Mouse (Mus musculus) urinary bladder, postnatal 14 days (tissue): ENCODE data around the gene Hscb.

ENCODE experiments used
- DNase-seq: peaks from one replicate; pipeline ENCODE4 v3.0.0; 2021; ENCODE audit warnings: low spot score

The Hscb gene

DNA sequence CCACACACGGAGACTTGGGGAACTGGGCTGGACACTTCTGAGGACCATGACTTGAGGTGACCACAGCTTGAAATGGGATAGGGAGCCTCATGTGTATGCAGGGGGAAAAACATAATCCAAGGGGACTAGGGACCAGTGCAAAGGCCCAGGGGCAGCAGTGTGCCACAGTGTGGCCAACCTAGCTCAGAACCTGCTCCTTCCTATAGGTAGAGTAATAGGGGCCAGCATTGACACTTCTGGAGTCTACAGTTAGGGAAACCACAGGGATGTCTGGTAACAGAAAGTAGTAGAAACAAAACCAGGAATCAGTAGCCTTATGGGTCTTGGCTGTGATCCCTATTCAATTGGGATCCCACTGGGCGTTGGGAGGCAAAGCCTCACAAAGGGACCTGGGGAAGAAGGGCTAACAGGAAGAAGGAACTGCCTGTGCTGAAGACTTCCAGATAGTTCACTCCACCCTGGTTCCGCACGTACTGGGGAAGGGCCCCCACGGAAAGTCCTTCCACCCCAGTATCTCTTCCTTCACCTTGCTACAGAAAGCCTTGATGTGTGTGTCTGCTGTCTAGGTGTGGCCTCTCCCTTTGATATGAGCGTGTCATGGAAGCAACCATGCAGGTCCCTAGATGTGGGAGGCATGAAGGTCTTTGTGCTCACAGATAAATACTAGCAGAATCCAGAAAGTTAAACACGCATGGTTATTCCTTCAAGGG, 57.9 kb downstream of the Hscb start:
- no peak for DNase-seq

DNA sequence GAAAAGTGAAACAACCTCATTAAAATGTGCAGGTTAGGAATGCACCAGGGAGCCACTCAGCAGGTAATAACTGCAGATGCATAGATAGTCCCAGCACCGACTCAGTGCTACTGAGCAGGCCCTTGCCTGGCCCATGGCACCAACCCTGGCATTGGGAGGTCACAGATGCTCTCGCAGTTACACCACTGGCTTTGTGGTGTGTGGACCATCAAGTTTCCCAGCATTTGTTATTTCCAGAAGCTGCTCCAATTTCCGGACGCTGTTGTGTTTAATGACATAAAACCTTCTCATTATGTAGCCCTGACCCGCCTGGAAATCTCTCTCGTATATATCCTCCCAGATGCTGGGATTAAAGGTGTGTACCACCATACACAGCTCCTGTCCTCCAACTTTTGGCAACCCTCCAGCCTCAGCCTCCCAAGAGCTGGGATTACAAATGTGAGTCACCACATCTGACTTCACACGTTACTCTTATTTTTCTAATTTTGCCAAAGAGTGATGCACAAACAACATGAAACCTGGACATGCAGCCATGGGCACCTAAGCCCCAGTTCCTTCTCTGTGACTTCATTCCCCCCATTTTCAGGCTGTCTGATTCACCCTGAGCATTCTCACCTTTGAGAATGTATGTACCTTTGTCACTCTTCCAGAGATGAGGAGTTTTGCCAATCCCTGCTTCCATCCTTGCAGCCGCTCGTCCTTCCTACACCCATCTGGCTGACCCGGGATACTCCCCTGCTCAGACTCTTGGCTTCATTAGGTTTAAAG, 58.6 kb downstream of the Hscb start:
- DNase-seq: no peak

DNA sequence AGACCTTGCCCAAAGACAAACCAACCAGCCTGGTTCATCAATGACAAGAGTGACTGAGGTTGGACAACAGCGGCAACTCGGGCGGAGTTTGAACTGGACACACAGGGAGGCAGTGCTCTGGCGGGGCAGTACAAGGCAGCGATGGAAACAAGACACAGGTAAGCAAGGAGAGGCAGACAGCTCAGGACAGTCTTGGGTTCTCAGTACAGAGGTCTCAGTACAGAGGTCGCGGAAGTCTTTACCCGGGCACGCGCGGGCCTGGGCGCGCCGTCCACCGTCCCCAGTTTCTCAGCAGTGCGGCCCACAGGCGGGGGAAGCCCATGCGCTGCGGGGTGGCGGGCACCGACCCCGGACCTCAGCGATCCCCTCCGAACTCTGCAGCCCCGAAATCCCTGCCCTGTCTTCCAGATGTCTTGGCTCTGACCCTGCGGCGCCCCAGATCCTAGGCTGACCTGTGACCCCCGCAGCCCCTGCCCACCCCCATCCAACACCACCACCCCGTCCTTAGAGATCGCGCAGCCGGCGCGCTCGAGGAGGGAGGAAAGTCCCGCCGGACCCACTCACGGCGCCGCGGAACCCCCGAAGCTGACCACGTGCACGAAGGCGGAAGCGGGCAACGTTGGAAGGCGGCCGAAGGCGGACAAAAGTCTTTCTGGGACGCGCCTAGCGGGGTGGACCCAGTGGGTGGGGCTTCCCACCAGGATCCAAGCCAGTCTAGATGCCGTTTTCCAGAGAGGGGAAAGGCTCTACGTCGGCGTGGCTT, 59.4 kb downstream of the Hscb start, which contains the start of gene Pus1:
Pus1 (minus strand) TSS at position 662 of the 763 bp plus-strand sequence.
- DNase-seq: peak; percentile 95

DNA sequence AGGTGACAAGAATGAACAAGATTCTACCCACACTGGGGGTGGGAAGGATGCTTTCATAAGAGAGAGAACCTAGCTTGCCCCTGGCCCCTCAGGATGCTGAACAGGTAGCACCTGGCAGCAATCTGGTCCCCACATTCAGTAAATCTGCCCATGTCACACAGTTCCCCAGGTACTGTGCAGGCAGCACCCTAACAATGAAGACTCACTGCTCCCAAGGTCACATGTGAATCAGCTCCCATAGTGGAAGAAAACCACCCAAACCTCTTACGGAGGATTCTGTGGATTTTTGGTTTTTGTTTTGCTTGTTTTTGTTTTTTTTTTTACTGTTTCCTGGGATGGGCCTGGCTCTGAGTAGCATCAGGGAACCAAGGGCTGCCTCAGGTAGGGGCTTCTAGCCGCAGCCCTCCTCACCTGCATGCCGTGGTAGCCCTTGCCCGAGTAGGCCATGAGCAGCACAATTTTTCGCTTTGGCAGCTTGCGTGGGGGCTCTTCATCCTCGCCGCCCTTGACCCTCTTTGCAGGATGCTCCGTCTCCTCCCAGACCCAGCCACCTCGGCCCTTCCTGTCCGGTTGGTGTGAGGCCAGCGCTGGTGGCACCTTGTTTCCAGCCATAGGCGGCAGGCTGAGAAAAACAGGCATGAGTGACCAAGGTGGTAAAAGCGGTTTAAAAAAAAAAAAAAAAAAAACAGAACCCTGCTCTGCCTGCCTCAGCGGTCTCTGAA, 60.1 kb downstream of the Hscb start:
- no peak for DNase-seq
